Comparison of ENCODE assay signal across 18 mouse cellular contexts in genomic region chr2:126695285-126695684, GRCm38 (mm10). TPM values are rescaled to one million over a fixed set of nuclear protein-coding genes. Genes with fewer than 3 reads are reported as not detected.
DNase-seq lines count a peak whose midpoint lies in the region; ATAC-seq lines count a peak whose summit lies in the region.
"Had no signal": no experiment of that assay in that cellular context is flagged by ENCODE, and none has a peak within 500 bp of the region (broad histone marks: within the 10 kb centered on the region; RNA-seq: fewer than 3 reads in every experiment).

No protein-coding gene starts in this region.

- 0 out of 2 replicates have a peak, but pooled peaks cover 2% of the 10 kb centered on the region for H3K27me3 ChIP-seq in liver, embryonic 13.5 days
- H3K27me3 ChIP-seq in liver, embryonic 12.5 days (replicated peaks) = peaks cover 4% of the 10 kb centered on the region; the same call in 1 of the 2 replicates
- H3K27me3 ChIP-seq in lung, embryonic 16.5 days (ENCODE audit: control insufficient read depth, insufficient read depth, low read depth, low read length) = no peaks in the 10 kb centered on the region; the same call in 1 of the 2 replicates
- H3K27me3 ChIP-seq: embryonic facial prominence, embryonic 13.5 days; forebrain, embryonic 13.5 days had no signal

- H3K9me3 ChIP-seq in liver, embryonic 13.5 days (replicated peaks) = no peaks in the 10 kb centered on the region
- H3K9me3 ChIP-seq in liver, embryonic 12.5 days (replicated peaks) = no peaks in the 10 kb centered on the region
- no peaks in the 10 kb centered on the region for H3K9me3 ChIP-seq in lung, embryonic 16.5 days (ENCODE audit: control insufficient read depth, low read length)
- H3K9me3 ChIP-seq: embryonic facial prominence, embryonic 13.5 days; forebrain, embryonic 13.5 days; heart, embryonic 10.5 days; midbrain, embryonic 13.5 days had no signal

- WGBS in liver, embryonic 13.5 days (ENCODE audit: insufficient replicate concordance) = 50% methylated on average over 6 of the region's 6 CpGs
- WGBS in liver, embryonic 12.5 days (ENCODE audit: insufficient replicate concordance) = 56% methylated on average over 6 of the region's 6 CpGs
- 68% methylated on average over 6 of the region's 6 CpGs for WGBS in lung, embryonic 16.5 days

- H3K4me1 ChIP-seq in liver, embryonic 13.5 days (replicated peaks) = 0 out of 2 replicates have a peak, but pooled peaks cover 5% of the 10 kb centered on the region
- H3K4me1 ChIP-seq in liver, embryonic 12.5 days = no peaks in the 10 kb centered on the region
- no peaks in the 10 kb centered on the region for H3K4me1 ChIP-seq in brown adipose tissue, adult 24 weeks (ENCODE audit: control insufficient read depth, insufficient read depth, insufficient read length, low read length)
- no peaks in the 10 kb centered on the region for H3K4me1 ChIP-seq in lung, embryonic 16.5 days (replicated peaks; ENCODE audit: control insufficient read depth, insufficient read depth, low read length)
- H3K4me1 ChIP-seq: embryonic facial prominence, embryonic 13.5 days; forebrain, embryonic 13.5 days; heart, embryonic 10.5 days; midbrain, embryonic 13.5 days had no signal

- H3K4me2 ChIP-seq in liver, embryonic 13.5 days = no peak overlapping the region
- no peak overlapping the region for H3K4me2 ChIP-seq in liver, embryonic 12.5 days
- H3K4me2 ChIP-seq in lung, embryonic 16.5 days (ENCODE audit: low read depth, low read length) = no peak overlapping the region
- H3K4me2 ChIP-seq: embryonic facial prominence, embryonic 13.5 days; forebrain, embryonic 13.5 days; lung, embryonic 14.5 days; midbrain, embryonic 13.5 days had no signal

- no peaks in the 10 kb centered on the region for H3K36me3 ChIP-seq in liver, embryonic 13.5 days
- no peaks in the 10 kb centered on the region for H3K36me3 ChIP-seq in liver, embryonic 12.5 days
- H3K36me3 ChIP-seq in lung, embryonic 16.5 days (ENCODE audit: control insufficient read depth, insufficient read depth, low read length) = no peaks in the 10 kb centered on the region
- H3K36me3 ChIP-seq: embryonic facial prominence, embryonic 13.5 days; heart, embryonic 10.5 days; midbrain, embryonic 13.5 days had no signal

- no peak overlapping the region for H3K9ac ChIP-seq in liver, embryonic 13.5 days
- no peak overlapping the region for H3K9ac ChIP-seq in liver, embryonic 12.5 days
- H3K9ac ChIP-seq in lung, embryonic 16.5 days (ENCODE audit: low read length) = no peak overlapping the region
- H3K9ac ChIP-seq: embryonic facial prominence, embryonic 13.5 days; forebrain, embryonic 13.5 days; lung, embryonic 14.5 days; midbrain, embryonic 13.5 days had no signal

- no peak for DNase-seq in liver, embryonic 13.5 days
- peak; percentile 39 for DNase-seq in skeletal muscle tissue, adult 2 months (ENCODE audit: low read depth, low spot score)
- DNase-seq in thymus, postnatal 0 days (ENCODE audit: low spot score) = no peak
- no peak for DNase-seq in retina, postnatal 1 day
- DNase-seq: adrenal gland, postnatal 25 days; heart, postnatal 14 days; kidney, adult 8-10 months; kidney, postnatal 36 days; lung, embryonic 14.5 days had no signal

- H3K4me3 ChIP-seq in liver, embryonic 13.5 days (replicated peaks) = no peak overlapping the region
- no peak overlapping the region for H3K4me3 ChIP-seq in liver, embryonic 12.5 days
- H3K4me3 ChIP-seq in brown adipose tissue, adult 24 weeks (ENCODE audit: insufficient read depth, low read depth, low read length) = no peak overlapping the region
- no peak overlapping the region for H3K4me3 ChIP-seq in lung, embryonic 16.5 days (ENCODE audit: low read length)
- H3K4me3 ChIP-seq: embryonic facial prominence, embryonic 13.5 days; forebrain, embryonic 13.5 days; heart, embryonic 10.5 days; midbrain, embryonic 13.5 days had no signal

- ATAC-seq in liver, embryonic 13.5 days (ENCODE audit: low read depth) = peak; percentile 26; the same call in 1 of the 2 replicates
- ATAC-seq in liver, embryonic 12.5 days = no peak
- ATAC-seq in lung, embryonic 16.5 days (ENCODE audit: low read depth) = 0 out of 2 replicates have a peak, but pooled peaks have one; percentile 54
- ATAC-seq: CD4-positive, CD25-positive, alpha-beta regulatory T cell, adult 4 months; forebrain, embryonic 13.5 days; hindbrain, postnatal 0 days; midbrain, embryonic 13.5 days had no signal

- no peak overlapping the region for H3K27ac ChIP-seq in liver, embryonic 13.5 days
- H3K27ac ChIP-seq in liver, embryonic 12.5 days = no peak overlapping the region
- H3K27ac ChIP-seq in brown adipose tissue, adult 24 weeks (replicated peaks; ENCODE audit: low read depth, low read length) = peak overlapping the region; percentile 54
- H3K27ac ChIP-seq in lung, embryonic 16.5 days (ENCODE audit: low read length) = no peak overlapping the region
- H3K27ac ChIP-seq: embryonic facial prominence, embryonic 13.5 days; forebrain, embryonic 13.5 days; heart, embryonic 10.5 days; hindbrain, postnatal 0 days; midbrain, embryonic 13.5 days had no signal

RNA-seq across cellular contexts. Expression of gene Usp8, which starts 11.8 kb away (rescaled TPM):
- 18.0 and 25.6 TPM in 2 replicates for polyA plus RNA-seq in liver, embryonic 13.5 days (2015; fragmentation: Nextera tagmentation; extraction: Ambion mirVana)
- 27.7 TPM in 2 replicates for polyA plus RNA-seq in liver, embryonic 12.5 days (2016; fragmentation: Nextera tagmentation; extraction: Ambion mirVana)
- 64.0 and 66.5 TPM in 2 replicates for polyA plus RNA-seq in brown adipose tissue, adult 24 weeks (2012; ENCODE audit: insufficient read depth, insufficient read length, missing spikeins)
- 43.0 and 43.4 TPM in 2 replicates for polyA plus RNA-seq in lung, embryonic 16.5 days (2015; fragmentation: Nextera tagmentation; extraction: Ambion mirVana)
- 23.0 and 27.7 TPM in 2 replicates for polyA plus RNA-seq in thymus, postnatal 0 days (2015; fragmentation: Nextera tagmentation; extraction: Ambion mirVana)

RNA-seq across cellular contexts. Expression of gene Gabpb1, which starts 19.1 kb away (rescaled TPM):
- 28.5 and 33.0 TPM in 2 replicates for polyA plus RNA-seq in liver, embryonic 13.5 days (2015; fragmentation: Nextera tagmentation; extraction: Ambion mirVana)
- polyA plus RNA-seq in liver, embryonic 12.5 days (2016; fragmentation: Nextera tagmentation; extraction: Ambion mirVana) = 35.3 and 36.2 TPM in 2 replicates
- polyA plus RNA-seq in brown adipose tissue, adult 24 weeks (2012; ENCODE audit: insufficient read depth, insufficient read length, missing spikeins) = 4.0 and 6.6 TPM in 2 replicates
- polyA plus RNA-seq in lung, embryonic 16.5 days (2015; fragmentation: Nextera tagmentation; extraction: Ambion mirVana) = 53.0 and 58.6 TPM in 2 replicates
- 66.1 and 66.7 TPM in 2 replicates for polyA plus RNA-seq in thymus, postnatal 0 days (2015; fragmentation: Nextera tagmentation; extraction: Ambion mirVana)
